Mouse (Mus musculus): Measurements from ENCODE around the gene Ube4b.
A peak's percentile ranks its signal among the peaks of the same experiment; 100 is the strongest.

The Ube4b gene

DNA sequence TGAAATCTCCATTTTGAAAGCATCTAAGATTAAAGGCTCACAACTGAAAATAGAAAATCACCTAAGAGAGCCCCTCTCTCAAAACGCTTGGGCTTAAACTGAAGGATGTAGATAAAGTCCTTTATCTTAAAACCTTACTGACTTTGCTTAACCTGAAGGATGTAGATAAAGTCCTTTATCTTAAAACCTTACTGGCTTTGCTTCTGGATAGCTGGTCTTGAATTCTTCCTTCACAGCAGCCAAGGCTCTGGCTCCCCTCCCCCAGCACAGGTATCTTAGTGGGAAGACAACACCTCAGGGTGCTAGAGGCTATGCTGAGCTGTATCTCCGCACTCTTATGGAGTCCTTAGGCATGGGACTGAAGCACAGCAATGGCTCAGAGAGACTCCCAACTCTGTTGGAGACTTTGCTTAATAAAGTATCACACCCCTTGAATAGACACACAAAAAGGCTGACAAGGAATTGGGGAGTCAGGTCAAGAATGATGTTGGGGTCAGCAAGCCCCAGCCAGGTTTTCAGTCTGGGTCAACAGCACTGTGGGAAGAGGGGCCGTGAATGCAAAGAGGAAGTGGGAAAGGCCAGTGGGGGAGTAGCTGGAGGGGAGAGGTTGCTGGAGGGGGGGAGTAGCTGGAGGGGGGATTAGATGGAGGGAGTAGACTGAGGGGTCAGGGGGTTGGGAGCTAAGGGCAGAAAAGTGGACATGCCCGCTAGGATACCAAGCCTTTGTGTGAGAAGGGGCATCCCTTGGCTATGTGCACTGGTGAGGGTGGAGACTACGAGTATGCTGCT lies 86.9 kb downstream of the Ube4b start:
- DNase-seq (ENCODE audit: low spot score in 2 of 2): no peak

- peak in 1 of 2 experiments; percentile 62 for DNase-seq (ENCODE audit: low spot score in 2 of 2)
These were observed 88.4 kb downstream of the Ube4b start for GRCm38 (mm10) chr4:149338137-149338536.

DNA sequence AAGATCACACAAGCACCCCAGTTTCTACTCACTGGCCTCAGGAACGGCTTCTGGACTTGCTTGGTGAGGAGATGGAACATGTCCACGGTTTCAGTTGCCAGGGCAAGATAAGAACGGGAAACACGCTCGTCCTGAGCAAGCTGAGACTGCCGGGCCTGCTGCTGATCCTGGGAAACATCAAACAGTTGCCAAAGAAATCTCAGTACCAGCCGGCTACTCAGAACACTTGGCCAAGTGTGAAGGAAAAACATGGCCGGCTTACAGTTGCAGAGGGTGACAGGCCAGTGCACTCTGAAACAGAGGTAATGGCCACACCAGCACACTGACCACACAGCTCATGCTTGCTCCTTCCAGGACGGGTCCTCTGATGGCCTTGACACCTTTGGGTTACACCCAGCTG lies 89.2 kb downstream of the Ube4b start:
- no peak for DNase-seq (ENCODE audit: low spot score in 2 of 2)

- DNase-seq (ENCODE audit: low spot score in 2 of 2): no peak
These were observed 90.2 kb downstream of the Ube4b start for GRCm38 (mm10) chr4:149336302-149336701.

- DNase-seq (ENCODE audit: low spot score in 2 of 2): no peak
These were observed 91.7 kb downstream of the Ube4b start for GRCm38 (mm10) chr4:149334881-149335280.

GRCm38 (mm10) chr4:149332726-149333125 lies 93.8 kb downstream of the Ube4b start:
- no peak for DNase-seq (ENCODE audit: low spot score in 2 of 2)

DNA sequence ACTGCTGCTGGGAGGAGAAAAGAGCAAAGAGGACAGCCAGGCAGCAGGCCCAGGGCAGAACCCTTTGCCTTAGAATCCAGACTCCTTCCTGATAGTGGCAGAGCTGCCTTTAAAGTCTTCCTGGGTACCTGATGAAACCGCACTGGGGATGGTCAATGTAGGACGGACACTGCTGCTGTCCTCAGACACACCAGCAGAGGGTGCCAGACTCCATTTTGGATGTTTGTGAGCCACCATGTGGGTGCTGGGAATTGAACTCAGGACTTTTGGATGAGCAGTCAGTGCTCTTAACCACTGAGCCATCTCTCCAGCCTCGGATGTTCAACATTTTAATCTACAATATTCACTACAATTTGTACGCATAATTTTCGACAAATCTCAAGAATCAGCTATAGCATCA lies 96.1 kb downstream of the Ube4b start:
- DNase-seq (ENCODE audit: low spot score in 2 of 2): no peak

DNA sequence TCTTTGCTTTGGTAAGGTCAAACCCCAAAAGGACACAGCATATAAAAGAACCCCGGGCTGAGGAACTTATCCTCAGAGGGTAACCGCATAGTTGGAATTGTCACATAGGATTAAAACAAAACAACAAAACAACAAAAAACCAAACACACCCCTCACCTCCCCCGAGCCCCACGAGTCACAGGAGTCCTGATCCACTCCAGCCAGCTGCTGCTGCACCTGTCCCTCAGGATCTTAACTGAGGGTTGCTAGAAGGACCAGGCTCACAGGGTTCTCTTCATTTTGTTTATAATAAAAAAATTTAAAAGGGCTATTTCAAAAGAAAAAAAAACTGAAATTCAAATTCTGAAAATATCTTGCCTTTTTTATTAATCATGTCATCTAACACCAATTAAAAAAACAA lies 97.8 kb downstream of the Ube4b start:
- no peak for DNase-seq (ENCODE audit: low spot score in 2 of 2)

GRCm38 (mm10) chr4:149327281-149327680 lies 99.3 kb downstream of the Ube4b start:
- DNase-seq (ENCODE audit: low spot score in 2 of 2): no peak

- DNase-seq (ENCODE audit: low spot score in 2 of 2): no peak
These were observed 101.0 kb downstream of the Ube4b start for GRCm38 (mm10) chr4:149325411-149326162.

- DNase-seq (ENCODE audit: low spot score in 2 of 2): no peak
These were observed 102.8 kb downstream of the Ube4b start for GRCm38 (mm10) chr4:149323730-149324129.

DNA sequence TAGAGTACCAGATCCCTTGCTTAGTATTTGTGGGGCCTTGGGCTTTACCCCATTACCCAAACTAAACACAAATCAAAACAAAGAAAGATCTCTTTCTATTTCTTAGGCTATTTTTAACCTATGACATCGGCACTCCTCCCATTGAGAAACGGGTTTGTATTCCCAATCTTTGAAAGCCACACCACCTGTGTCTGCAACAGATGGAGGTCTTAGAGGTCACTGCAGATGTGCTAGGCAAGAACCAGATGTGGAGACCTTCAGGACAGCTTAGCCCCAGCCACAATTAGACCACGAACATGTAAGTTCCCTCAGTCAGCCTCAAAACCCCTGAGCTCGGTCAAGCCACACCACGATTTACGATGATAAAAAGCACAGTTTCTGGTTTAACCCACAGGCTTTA lies 103.8 kb downstream of the Ube4b start:
- DNase-seq (ENCODE audit: low spot score in 2 of 2): no peak

GRCm38 (mm10) chr4:149322286-149322685 lies 104.3 kb downstream of the Ube4b start:
- DNase-seq (ENCODE audit: low spot score in 2 of 2): no peak

GRCm38 (mm10) chr4:149319088-149319487 lies 107.5 kb downstream of the Ube4b start:
- DNase-seq (ENCODE audit: low spot score in 2 of 2): peak; percentile 54 to 75

DNA sequence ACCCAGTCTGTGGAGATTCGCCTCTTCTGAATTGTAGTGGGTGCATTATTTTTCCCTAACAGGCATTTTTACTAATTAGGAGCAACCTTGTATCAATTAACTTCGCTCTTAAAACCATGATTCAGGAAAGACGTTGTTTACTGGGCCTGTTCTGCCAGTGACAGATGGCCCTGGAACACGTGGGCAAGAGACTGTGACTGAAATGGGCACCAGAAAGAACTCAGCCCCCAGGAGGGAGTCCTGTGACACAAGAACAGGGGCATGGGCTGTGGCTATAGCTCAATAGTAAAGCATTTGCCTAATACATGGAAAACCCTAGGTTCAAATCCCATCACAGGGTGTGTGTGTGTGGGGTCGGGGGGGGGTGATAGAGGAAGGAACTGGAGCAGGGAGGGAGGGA lies 109.2 kb downstream of the Ube4b start:
- DNase-seq (ENCODE audit: low spot score in 2 of 2): no peak

- no peak for DNase-seq (ENCODE audit: low spot score in 2 of 2)
These were observed 112.2 kb downstream of the Ube4b start for GRCm38 (mm10) chr4:149314275-149314837.

DNA sequence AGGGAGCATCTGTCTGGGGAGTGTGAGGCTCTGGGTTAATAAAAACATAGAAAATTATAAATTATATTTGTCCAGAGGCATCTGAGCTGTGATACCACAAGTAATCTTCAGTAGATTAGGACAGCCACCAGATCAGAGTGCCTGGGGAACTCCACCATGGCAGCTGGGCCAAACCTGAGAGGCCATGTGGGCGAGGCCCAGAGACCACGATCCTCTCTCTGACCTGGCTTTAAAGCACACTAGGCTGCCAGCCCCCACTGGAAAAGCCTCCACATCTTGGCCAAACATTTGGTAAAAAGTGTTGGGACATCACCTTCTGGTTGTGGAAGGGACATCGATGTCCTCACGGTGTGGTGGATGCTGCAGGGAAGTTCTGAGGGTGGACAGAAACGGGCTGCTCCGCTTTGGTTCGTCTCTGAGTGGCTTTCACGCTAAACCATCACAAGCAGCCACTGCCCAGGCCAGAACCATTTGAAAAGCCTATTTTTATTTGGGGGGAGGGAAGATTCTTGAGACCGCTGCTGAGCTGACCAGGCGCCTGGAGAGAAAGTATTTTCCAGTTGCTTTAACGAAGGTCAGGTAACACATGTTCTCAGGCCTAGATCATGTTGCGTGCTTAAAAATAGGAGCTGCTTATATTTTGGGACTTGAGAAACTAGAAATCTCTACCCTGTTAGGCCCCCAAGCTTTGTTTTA lies 112.8 kb downstream of the Ube4b start:
- no peak for DNase-seq (ENCODE audit: low spot score in 2 of 2)

DNA sequence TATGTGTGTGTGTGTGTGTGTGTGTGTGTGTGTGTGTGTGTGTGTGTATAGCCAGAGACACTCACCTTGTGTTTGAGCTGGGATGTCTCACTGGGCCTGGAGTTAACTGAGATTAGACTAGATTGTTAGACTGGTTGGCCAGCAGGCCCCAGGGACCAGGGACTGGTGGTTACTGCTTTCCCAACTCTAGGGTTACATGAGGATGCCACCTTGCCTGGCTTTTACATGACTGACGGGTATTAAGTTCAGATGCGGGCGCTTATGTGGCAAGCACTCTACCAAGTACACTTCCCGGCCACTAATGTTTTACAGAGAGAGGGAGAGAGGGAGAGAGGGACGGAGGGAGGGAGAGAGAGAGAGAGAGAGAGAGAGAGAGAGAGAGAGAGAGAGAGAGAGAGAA lies 114.6 kb downstream of the Ube4b start:
- no peak for DNase-seq (ENCODE audit: low spot score in 2 of 2)

- DNase-seq (ENCODE audit: low spot score in 2 of 2): no peak
These were observed 118.1 kb downstream of the Ube4b start for GRCm38 (mm10) chr4:149308491-149308820.

DNA sequence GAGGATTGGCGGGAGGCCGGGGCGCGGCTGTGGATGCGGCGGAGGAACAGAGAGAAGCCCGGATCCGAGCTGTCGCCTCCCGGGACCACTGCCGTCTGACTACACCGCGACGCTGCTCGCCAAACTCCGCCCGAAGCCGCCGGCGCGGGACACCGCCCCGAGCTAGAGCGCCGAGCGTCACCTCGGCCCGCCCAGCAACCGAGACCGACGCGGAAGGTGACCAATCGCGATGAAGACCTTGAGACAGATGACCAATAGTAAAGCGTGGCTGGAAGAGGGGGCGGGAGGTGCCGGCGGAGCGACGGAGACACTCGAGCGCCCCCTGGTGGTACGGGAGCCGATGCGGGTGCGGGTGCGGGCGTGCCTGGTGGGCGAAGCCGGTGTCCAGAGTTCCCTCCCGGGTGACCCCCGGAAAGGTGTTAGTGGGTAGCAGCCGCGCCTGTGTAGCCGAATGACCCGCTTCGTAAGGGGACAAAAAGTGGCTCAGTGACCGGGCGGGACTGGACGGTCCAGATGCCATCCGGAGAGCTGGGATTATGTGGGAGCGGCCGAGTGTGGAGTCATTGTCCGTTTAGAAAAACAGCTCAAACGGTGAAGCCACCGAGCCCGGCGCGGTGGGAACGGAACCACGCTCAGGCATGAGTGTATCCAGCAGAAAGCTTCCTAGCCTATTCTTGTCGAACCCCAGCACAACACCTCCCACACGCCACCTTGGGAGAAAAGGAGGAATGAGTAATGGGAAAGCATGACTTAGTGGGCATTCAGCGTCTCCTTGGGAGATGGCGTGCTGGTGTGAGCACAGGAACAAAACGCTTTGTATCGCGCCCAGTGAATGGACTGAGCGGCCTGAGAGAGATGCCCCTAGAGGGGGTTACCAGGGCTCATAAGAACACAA lies 118.7 kb downstream of the Ube4b start, which contains the start of gene Kif1b:
Kif1b (minus strand) TSS at position 98 of the 895 bp plus-strand sequence.
- peak; percentile 98 to 99 for DNase-seq (ENCODE audit: low spot score in 2 of 2)
